Mouse (Mus musculus): ENCODE results near the gene Selenow. TPM values are rescaled to one million over a fixed set of nuclear protein-coding genes. Genes with fewer than 3 reads are reported as not detected.

The Selenow gene
- polyA plus RNA-seq, 1 experiment from 2014 or later, result 550 TPM

- no peak for DNase-seq (ENCODE audit: low spot score)
Measured at GRCm38 (mm10) chr7:15906602-15907001, 15.6 kb downstream of the Selenow start.

- no peak for DNase-seq (ENCODE audit: low spot score)
Measured at GRCm38 (mm10) chr7:15905861-15906260, 16.3 kb downstream of the Selenow start.

GRCm38 (mm10) chr7:15901366-15902048 lies 20.7 kb downstream of the Selenow start:
- DNase-seq (ENCODE audit: low spot score), result no peak

GRCm38 (mm10) chr7:15894251-15894650 lies 28.0 kb downstream of the Selenow start:
- DNase-seq (ENCODE audit: low spot score), result no peak

GRCm38 (mm10) chr7:15884127-15884526 lies 38.1 kb downstream of the Selenow start:
- no peak for DNase-seq (ENCODE audit: low spot score)

- DNase-seq (ENCODE audit: low spot score), result no peak
Measured at GRCm38 (mm10) chr7:15882317-15882716, 39.9 kb downstream of the Selenow start, which contains the start of gene Crxos. Gene Crxos (plus strand): TSS chr7:15882617.

- no peak for DNase-seq (ENCODE audit: low spot score)
Measured at GRCm38 (mm10) chr7:15881831-15882230, 40.4 kb downstream of the Selenow start.

GRCm38 (mm10) chr7:15881388-15881787 lies 40.8 kb downstream of the Selenow start:
- no peak for DNase-seq (ENCODE audit: low spot score)

GRCm38 (mm10) chr7:15879756-15880155 lies 42.4 kb downstream of the Selenow start, which contains the start of gene Crx:
Gene Crx (minus strand): TSS chr7:15879968.
- DNase-seq (ENCODE audit: low spot score), result no peak

Other genes starting within 250 kb of the Selenow start
- not detected in 2 replicates for gene Obox5, start 172.3 kb downstream of the Selenow start, polyA plus RNA-seq (2015; fragmentation: Nextera tagmentation; extraction: Ambion mirVana)
- gene Obox6, start 82.7 kb downstream of the Selenow start, polyA plus RNA-seq (2015; fragmentation: Nextera tagmentation; extraction: Ambion mirVana), result not detected in 2 replicates
- gene Crx, start 42.4 kb downstream of the Selenow start, polyA plus RNA-seq (2015; fragmentation: Nextera tagmentation; extraction: Ambion mirVana), result not detected in 2 replicates
- not detected in 2 replicates for gene Crxos, start 39.8 kb downstream of the Selenow start, polyA plus RNA-seq (2015; fragmentation: Nextera tagmentation; extraction: Ambion mirVana)
- gene Nop53, start 23.7 kb upstream of the Selenow start, polyA plus RNA-seq (2015; fragmentation: Nextera tagmentation; extraction: Ambion mirVana), result 273 and 293 TPM in 2 replicates
- 5.1 and 6.5 TPM in 2 replicates for gene Ehd2, start 45.2 kb upstream of the Selenow start, polyA plus RNA-seq (2015; fragmentation: Nextera tagmentation; extraction: Ambion mirVana)
- 2.9 and 4.9 TPM in 2 replicates for gene Bicra, start 125.5 kb upstream of the Selenow start, polyA plus RNA-seq (2015; fragmentation: Nextera tagmentation; extraction: Ambion mirVana)
- 0.13 and 0.36 TPM in 2 replicates for gene Zfp541, start 139.4 kb upstream of the Selenow start, polyA plus RNA-seq (2015; fragmentation: Nextera tagmentation; extraction: Ambion mirVana)
- 152 and 172 TPM in 2 replicates for gene Napa, start 176.1 kb upstream of the Selenow start, polyA plus RNA-seq (2015; fragmentation: Nextera tagmentation; extraction: Ambion mirVana)
- gene Kptn, start 197.5 kb upstream of the Selenow start, polyA plus RNA-seq (2015; fragmentation: Nextera tagmentation; extraction: Ambion mirVana), result 15.9 and 18.5 TPM in 2 replicates
- 0.03 and 0.04 TPM in 2 replicates for gene Slc8a2, start 207.4 kb upstream of the Selenow start, polyA plus RNA-seq (2015; fragmentation: Nextera tagmentation; extraction: Ambion mirVana)

Measured in thymus, postnatal 0 days (tissue).